Mouse (Mus musculus) thymus, postnatal 25 days (tissue): ENCODE results near the gene Psmb8.

Experiments
- DNase-seq: peaks from one replicate; pipeline ENCODE4 v3.0.0; 2022

Gene Psmb8

DNA sequence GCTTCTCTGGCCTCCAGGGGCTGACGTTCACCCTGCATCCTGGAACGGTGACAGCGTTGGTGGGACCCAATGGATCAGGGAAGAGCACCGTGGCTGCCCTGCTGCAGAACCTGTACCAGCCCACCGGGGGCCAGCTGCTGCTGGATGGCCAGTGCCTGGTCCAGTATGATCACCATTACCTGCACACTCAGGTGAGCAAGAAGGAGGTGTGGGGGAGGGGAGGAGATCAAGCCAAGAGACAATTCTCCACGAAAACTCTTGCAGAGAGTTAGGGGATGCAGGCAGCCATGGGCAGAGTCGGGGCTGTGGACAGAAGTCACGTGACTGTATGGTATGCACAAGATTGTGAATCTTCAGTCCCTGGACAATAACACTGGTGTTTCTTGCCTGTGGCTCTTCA, 4.1 kb upstream of the Psmb8 start:
- no peak for DNase-seq

DNA sequence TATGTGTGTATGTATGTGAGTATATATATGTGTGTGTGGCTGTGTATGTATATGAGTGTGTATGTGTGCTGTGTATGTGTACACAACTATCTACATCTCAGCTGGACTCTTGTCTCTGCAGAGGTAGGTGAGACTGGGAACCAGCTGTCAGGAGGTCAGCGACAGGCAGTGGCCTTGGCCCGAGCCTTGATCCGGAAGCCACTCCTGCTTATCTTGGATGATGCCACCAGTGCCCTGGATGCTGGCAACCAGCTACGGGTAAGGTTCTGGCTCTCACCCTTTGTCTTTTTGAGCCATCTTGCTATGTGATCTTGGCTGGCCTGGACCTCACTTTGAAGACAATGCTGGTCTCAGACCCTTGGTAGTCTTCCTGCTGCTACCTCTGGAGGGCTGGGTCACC, 2.8 kb upstream of the Psmb8 start:
- DNase-seq: no peak

DNA sequence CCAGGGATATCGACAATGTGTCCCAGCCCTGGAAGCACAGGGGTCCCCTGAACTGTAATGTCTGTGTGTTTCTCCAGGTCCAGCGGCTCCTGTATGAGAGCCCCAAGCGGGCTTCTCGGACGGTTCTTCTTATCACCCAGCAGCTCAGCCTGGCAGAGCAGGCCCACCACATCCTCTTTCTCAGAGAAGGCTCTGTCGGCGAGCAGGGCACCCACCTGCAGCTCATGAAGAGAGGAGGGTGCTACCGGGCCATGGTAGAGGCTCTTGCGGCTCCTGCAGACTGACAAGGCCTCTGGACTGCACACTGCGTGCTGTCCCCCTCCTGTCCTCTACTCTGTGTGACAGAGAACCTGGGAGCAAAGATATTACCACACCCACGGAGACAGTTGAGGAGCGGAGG, 1.0 kb upstream of the Psmb8 start:
- peak; percentile 91 for DNase-seq

DNA sequence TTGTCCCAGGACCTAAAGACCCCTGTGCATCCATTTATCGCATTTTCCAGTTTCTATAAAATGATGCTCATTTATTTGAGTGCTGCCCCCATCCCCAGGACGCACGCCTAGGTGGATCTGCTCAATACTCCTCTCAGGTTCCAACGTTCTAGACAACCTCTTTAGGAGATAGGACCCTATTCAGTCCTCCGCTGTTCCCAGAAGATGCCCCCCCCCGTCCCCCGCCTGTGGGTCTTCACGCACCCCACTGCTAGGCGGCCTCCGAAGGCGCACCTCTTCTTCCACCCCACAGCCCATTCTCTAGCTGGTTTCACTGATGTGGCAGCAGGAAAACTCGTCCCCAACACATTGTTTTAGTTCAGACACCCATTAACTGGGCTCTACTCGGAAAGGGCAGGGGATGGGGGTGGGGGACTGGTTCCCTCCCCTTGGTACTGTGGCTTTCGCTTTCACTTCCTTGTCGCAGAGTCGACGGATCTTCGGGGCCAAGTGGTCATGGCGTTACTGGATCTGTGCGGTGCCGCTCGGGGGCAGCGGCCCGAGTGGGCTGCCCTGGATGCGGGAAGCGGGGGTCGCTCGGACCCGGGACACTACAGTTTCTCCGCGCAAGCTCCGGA, 491 bp downstream of the Psmb8 start:
- peak; percentile 85 for DNase-seq

DNA sequence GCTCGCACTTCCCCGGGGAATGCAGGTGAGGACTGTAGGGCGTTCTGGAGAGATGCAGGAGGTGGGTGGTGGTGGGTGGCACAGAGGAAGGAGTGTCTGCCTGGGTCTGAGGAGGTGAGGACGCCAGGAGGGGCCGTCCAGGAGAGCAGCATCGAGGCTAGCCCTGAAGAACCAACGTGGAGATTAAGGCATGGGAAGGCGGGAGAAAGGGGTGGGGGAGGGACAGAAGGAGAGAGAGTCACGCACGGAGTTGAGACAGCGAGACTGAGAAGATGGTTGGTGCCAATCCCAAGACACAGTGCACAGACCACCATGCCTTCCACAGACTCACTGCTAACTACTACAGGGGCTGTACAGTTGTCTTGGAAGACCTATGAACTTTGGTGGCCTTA, 996 bp downstream of the Psmb8 start:
- no peak for DNase-seq

DNA sequence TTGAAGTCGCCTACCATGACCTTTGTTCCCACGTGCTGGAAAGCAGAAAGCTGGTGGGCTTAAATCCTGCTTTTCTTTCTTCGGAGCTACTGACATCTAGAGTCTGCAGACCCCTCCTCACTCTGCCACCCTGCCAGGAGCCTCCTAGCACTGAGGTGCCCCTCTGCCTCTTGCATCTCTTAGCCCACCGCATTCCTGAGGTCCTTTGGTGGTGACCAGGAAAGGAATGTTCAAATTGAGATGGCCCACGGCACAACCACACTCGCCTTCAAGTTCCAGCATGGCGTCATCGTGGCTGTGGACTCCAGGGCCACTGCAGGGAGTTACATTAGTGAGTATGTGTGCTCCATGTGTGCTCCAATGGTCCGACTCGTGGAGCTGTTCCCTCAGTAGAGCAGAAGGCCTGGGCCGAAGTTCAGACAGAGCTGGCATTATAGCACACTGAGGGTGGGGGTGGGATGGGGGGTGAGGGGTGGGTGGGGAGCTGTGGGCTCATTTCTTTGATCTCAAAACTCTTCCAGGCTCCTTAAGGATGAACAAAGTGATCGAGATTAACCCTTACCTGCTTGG, 1.6 kb downstream of the Psmb8 start:
- peak; percentile 51 for DNase-seq

DNA sequence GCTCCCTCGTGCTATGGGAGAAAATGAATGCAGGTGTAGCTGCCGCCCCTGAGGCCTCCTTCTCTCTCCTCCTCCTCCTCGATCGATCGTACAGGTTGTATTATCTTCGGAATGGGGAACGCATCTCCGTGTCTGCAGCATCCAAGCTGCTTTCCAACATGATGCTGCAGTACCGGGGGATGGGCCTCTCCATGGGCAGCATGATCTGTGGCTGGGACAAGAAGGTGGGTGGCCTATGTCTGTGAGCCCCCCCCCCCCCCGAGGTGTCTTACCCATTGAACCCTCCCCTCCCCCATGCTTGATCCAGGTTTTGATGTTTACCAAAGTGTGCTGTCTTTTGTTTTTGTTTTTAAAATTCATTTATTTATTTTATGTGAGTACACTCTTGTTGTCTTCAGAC, 2.5 kb downstream of the Psmb8 start:
- DNase-seq: no peak

DNA sequence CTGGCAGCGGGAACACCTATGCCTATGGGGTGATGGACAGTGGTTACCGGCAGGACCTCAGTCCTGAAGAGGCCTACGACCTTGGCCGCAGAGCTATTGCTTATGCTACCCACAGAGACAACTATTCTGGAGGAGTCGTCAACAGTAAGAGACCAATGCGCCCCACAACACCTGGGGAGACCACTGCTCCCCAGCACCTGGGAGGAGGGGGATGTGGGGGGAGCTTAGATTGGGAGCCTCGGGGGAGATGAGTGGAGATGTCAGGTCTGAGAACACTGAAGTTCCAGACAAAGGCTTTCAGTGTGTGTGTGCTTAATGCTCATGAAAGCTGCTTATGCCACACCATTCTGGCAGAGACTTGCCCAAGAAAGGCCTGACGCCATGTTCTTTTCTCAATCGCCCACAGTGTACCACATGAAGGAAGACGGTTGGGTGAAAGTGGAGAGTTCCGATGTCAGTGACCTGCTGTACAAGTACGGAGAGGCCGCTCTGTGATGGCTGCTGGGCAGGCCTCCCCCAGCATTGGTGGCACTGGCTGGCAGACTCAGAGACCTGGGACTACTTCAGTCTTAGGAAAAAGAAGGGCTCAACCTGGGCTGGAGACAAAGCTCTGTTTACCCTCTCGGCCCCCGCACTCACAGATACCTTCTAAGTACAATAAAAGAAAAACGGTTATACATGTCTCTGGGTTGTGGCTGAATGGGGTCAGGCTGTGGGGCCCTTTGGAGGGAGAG, 3.4 kb downstream of the Psmb8 start:
- DNase-seq: peak; percentile 71

DNA sequence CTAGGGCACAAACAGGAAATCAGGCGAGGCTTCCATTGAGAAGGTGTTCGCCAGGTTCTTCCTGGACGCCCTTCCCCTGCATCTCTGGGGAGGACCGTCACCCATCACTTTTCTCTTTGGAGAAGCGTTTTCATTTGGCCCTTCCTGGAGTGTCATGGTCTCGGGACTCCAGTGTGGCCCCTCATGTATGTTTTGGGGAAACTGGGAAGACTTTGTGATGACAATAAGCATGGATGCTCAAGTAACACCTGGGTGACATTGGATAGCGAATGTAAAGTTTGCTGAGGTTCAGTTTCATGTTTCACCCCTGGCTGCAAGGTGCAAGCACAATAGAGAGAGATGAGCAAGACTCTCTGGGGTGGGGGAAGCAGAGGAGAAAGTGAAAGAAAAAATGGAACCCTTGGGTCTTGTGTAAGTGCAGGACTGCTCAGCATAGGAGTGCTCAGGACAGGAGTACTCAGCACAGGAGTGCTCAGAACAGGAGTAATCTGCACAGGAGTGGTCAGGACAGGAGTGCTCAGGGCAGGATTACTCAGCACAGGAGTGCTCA, 4.1 kb downstream of the Psmb8 start:
- peak; percentile 61 for DNase-seq

DNA sequence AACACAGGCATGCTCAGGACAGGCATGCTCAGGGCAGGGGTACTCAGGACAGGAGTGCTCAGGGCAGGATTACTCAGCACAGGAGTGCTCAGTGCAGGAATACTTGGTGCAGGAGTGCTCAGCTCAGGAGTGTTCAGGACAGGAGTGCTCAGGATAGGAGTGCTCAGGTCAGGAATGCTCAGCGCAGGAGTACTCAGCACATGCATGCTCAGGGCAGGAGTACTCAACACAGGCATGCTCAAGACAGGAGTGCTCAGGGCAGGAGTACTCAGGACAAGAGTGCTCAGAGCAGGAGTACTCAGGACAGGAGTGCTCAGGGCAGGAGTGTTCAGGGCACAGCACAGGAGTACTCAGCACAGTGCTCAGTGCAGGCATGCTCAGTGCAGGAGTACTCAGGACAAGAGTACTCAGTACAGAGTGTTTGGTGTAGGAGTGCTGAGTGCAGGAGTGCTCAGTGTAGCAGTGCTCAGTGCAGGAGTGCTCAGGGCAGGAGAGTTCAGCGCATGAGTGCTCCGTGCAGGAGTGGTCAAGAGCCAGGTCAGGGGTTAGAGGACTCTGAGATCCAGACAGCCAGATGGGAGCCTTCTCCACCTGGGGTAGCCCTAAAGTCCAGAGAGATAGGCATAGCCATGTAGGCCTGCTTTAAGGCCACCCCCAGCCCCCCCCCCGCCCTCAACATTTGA, 5.4 kb downstream of the Psmb8 start:
- no peak for DNase-seq

DNA sequence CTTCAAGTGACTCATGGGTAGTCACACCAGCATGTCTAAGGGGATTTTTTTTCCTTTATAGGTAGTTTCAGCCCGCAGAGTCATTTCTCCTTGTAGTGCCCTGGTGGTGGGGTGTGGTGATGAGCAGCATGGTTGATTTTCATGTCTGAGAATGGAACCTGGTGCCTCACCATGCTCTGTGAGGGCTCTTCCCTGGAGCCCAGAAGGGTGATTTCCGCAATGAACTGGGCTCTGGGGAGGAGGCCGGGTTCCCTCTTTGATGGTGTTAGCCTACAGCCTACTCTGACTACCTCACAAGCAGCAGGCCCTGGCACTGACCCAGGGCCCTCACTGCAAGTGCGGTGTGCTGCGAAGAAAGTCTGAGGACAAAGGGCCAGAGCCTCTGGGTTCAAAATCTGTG, 5.9 kb downstream of the Psmb8 start, which contains the start of gene Tap2:
Tap2 (plus strand) TSS at position 84 of the 400 bp plus-strand sequence.
- peak; percentile 36 for DNase-seq

DNA sequence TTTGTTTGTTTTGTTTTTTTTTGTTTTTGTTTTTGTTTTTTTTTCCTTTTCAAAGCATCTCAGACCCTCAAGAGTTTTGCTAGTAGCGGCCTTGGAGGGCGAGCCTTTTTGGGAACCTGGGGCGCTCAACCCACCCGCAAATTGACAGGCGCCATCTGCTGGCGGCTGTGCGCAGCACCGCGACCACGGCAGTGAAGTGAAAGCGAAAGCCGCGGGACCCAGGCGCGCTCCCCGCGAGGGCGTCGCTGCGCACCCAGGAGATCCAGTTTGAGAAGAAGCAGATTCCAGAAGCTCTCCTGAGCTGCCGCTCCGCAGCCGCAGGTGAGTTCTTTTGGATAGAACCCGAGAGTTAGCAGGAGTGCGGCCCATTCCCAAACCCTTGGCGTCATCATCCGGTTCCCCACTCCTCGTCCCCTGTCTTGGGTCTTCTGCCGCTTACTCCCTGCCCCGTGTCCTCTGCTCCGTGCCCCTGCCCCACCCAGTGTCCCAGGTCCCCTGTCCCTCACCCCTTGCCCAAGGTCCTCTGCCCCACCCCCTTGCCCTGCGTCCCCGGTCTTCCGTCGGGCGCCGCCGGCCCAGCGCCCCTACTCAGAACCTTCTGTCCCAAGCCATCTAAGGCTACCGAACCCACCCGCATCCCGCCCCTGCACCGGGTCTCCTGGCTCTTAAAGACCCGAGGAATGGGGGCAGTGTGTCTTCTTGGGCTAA, 6.9 kb downstream of the Psmb8 start:
- peak; percentile 97 for DNase-seq

DNA sequence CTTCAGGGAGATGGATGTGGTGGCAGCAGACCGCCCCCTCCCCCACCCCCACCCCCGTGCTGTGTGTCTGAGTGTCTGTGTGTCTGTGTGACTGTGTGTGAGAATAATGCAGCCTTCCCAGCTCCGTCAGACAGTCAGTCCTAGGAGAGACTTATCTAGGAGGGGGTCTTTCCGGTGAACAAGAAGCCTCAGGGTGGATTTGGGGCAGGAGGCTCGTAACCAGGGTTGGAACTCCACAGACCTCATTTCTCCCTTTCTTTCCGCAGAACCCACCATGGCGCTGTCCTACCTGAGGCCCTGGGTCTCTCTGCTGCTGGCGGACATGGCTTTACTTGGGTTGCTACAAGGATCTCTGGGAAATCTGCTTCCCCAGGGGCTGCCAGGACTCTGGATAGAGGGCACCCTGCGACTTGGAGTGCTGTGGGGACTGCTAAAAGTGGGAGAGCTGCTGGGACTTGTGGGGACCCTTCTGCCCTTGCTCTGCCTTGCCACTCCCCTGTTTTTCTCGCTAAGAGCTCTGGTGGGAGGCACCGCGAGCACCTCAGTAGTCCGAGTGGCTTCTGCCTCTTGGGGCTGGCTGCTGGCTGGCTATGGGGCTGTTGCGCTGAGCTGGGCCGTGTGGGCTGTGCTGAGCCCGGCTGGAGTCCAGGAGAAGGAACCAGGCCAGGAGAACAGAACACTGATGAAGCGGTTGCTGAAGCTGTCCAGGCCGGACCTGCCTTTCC, 7.7 kb downstream of the Psmb8 start:
- peak; percentile 73 for DNase-seq

DNA sequence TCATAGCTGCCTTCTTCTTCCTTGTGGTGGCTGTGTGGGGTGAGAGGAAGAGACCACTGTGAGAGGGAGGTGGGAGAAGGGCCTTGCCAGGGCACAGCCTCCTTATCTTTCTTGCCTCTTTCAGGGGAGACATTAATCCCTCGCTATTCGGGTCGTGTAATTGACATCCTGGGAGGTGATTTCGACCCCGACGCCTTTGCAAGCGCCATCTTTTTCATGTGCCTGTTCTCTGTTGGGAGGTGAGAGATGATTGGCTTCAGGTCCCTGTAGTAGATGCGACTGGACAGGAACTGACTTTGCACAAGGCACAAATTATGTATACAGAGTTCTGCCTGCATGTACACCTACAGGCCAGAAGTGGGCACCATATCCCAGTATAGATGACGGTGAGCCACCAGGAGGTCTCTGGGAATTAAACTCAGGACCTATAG, 8.2 kb downstream of the Psmb8 start:
- DNase-seq: peak; percentile 67

DNA sequence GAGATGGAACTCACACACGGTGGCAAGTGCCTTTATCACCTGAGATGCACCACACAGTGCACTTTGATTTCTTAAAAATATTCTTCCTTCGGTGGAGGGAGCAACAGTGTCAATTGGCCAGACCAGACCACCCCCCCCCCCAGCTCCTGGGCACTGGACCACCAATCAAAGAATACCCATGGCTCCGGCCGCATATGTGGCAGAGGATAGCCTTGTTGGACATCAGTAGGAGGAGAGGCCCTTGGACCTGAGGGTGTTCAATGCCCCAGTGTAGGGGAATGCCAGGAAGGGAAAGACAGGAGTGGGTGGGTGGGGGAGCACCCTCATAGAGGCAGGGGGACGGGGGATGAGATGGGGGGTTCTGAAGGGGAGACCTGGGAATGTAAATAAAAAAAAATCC, 9.2 kb downstream of the Psmb8 start:
- DNase-seq: no peak

DNA sequence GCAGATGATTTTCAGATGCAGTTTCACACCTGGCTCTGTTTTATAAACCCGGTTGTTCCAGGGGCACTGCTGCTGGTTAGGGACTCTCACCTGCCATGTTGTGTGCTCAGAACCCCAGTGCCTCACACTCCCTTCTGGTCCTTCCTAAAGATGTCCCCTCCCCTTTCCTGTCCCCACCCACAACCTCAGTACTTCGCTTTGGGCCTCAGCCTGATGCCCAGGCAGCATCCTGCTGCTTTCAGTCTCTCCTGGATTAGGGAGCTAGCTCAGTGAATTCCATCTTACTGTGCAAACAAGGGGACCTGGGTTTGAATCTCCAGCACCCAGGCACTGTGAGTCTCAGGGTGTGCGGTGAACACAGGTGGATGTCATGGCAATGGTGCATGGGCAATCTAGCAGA, 9.9 kb downstream of the Psmb8 start:
- DNase-seq: peak; percentile 60

DNA sequence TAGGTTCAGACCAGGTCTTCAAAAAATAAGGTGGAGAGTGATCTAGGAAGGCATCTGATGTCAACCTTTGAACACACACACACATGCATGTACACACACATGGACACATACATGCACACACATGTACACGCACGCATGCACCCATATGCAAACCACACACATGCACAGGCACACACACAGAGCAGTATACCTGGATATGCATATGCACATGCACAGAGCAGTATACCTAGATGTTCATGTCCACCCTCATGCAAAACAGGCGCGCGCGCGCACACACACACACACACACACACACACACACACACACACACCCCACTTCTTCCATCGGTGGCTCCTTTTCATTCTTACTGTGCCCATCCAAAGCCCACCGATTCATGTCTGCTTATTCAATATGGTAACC, 10.3 kb downstream of the Psmb8 start:
- DNase-seq: no peak

DNA sequence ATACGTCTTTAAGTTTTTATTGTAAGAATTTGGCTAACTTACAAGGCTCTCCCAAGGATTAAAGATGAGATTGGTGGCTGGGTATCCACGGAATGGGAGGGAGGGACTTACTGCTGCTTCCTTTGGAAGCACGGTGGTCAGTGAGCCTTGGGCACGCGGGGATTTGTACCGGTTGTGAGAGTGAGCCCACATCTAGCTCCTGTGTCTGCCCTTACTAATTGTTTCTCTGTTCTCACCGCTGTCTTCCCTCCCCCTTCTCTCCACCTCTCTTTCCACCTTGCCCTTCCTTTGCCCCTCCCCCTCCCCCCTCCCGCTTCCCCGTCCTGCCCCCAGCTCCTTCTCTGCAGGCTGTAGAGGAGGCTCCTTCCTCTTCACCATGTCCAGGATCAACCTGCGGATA, 10.9 kb downstream of the Psmb8 start:
- no peak for DNase-seq

DNA sequence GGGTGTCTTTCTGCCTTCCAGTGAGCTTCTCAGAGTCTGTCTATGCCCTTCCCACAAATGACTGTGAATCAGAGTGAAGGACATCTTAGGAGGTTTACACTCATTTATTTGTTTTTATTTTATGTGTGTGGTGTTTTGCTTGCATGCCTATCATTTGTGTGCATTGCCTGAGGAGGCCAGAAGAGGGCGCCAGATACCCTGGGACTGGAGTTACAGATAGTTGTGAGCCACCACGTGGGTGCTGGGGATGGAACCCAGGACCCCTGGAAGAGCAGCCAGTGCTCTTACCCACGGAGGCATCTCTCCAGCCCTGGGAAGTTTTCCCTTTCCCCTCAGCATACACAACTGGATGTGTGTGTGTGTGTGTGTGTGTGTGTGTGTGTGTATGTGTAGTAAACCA, 12.2 kb downstream of the Psmb8 start:
- peak; percentile 51 for DNase-seq

DNA sequence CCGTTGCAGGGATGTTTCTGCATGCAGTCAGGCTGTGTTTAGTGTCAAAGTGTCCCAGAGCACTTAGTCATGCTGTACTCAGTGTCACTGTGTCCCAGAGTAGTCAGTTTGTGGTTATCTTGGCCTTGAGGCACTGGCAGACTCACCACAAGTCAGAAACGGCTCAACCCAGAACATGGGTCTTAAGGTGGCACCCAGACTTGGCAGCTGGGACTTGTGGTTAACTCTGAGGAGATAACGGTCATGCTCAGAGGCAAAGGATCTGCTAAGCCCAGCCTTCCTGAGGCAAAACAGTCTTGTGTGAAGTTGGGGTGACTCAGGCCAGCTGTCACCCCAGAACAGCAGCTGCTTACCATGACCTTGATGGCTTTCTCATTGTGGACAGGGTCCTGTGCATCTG, 13.1 kb downstream of the Psmb8 start:
- peak; percentile 70 for DNase-seq

DNA sequence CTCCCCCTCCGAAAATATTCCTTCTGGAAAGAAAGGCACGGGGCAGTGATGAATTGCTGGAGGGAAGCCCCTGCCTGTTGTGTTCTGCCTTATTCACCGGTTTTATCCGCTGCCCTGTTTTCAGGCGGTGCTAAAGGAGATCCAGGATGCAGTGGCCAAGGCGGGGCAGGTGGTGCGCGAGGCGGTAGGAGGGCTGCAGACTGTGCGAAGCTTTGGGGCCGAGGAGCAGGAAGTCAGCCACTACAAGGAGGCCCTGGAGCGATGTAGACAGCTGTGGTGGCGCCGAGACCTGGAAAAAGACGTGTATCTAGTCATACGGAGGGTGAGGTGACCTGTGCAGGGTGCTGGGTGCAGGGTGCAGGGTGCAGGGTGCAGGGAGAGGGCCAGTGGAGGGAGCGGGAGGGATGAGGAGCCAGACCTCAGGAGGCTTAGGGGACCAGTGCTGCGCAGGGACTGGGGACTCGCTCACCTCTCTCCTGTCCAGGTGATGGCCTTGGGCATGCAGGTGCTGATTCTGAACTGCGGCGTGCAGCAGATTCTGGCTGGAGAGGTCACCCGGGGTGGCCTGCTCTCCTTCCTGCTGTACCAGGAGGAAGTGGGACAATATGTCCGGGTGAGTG, 14.3 kb downstream of the Psmb8 start:
- peak; percentile 85 for DNase-seq

DNA sequence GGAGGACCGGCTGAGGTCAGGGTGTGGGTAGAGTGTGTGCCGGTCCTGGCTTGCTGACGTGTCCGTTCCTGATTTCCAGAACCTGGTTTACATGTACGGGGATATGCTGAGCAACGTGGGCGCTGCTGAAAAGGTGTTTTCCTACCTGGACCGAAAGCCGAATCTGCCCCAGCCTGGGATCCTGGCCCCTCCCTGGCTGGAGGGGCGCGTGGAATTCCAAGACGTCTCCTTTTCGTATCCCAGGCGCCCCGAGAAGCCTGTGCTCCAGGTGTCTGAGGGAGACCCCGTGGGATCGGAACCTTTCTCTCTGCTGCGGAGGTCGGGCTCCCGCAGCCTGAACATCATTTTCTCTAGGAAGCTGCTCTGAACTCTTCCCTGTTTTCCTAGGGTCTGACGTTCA, 16.4 kb downstream of the Psmb8 start:
- peak; percentile 1 for DNase-seq
